Mouse (Mus musculus): ENCODE results near the gene Hist2h3b. TPM values are rescaled to one million over a fixed set of nuclear protein-coding genes. Genes with fewer than 3 reads are reported as not detected.
"Not testable (repeated sequence)": the region's sequence is repeated elsewhere in the genome, so short reads cannot be mapped to it uniquely, and the experiment has no call there.

Hist2h3b gene
- polyA plus RNA-seq, 1 experiment from 2014 or later: 92.9 TPM

GRCm38 (mm10) chr3:96240799-96241197 lies 27.7 kb upstream of the Hist2h3b start:
- H3K4me2 ChIP-seq (replicated peaks): peak overlapping the region; percentile 30
- H3K36me3 ChIP-seq: no peaks in the 10 kb centered on the region
- H3K4me1 ChIP-seq: peaks cover 32% of the 10 kb centered on the region
- H3K9ac ChIP-seq: peak overlapping the region; percentile 36; the same call in 1 of the 2 replicates
- WGBS: 78% methylated on average over 9 of the region's 9 CpGs
- H3K27ac ChIP-seq: peak overlapping the region; percentile 90
- no peaks in the 10 kb centered on the region for H3K27me3 ChIP-seq
- ATAC-seq (ENCODE audit: insufficient number of reproducible peaks, insufficient read depth, low FRiP score, low TSS enrichment): no peak
- no peaks in the 10 kb centered on the region for H3K9me3 ChIP-seq
- H3K4me3 ChIP-seq: no peak overlapping the region

- H3K9me3 ChIP-seq: no peaks in the 10 kb centered on the region
- ATAC-seq (ENCODE audit: insufficient number of reproducible peaks, insufficient read depth, low FRiP score, low TSS enrichment): no peak
- 80% methylated on average over 7 of the region's 7 CpGs for WGBS
- peak overlapping the region; percentile 61 for H3K9ac ChIP-seq
- 0 out of 2 replicates have a peak overlapping the region, but pooled peaks have one; percentile 40 for H3K4me3 ChIP-seq
- peak overlapping the region; percentile 49 for H3K4me2 ChIP-seq (replicated peaks)
- peaks cover 28% of the 10 kb centered on the region for H3K4me1 ChIP-seq
- H3K27me3 ChIP-seq: no peaks in the 10 kb centered on the region
- H3K36me3 ChIP-seq: no peaks in the 10 kb centered on the region
- peak overlapping the region; percentile 97 for H3K27ac ChIP-seq
Measured at GRCm38 (mm10) chr3:96243921-96244572, 24.4 kb upstream of the Hist2h3b start.

GRCm38 (mm10) chr3:96245003-96245886 lies 23.2 kb upstream of the Hist2h3b start, which contains the start of gene Hist2h2aa1:
TSS of gene Hist2h2aa1 (plus strand) at chr3:96245497.
- Histone ChIP-seq H3K4me3 (peak within 1 kb of the TSS; percentile 40), H3K27ac (peak within 1 kb of the TSS; percentile 97), H3K4me2 (replicated peaks) (peak within 1 kb of the TSS; percentile 49), H3K9ac (peak within 1 kb of the TSS; percentile 61), H3K4me1 (peaks cover 29% of the 10 kb centered on the region)
- peak; percentile 85 for ATAC-seq (ENCODE audit: insufficient number of reproducible peaks, insufficient read depth, low FRiP score, low TSS enrichment)
- not testable (repeated sequence) for H3K36me3 ChIP-seq, H3K9me3 ChIP-seq, H3K27me3 ChIP-seq
- under 1% methylated on average over 38 of the region's 88 CpGs for WGBS

- Histone ChIP-seq H3K27ac (peak overlapping the region; percentile 74; the same call in 1 of the 2 replicates), H3K4me1 (peaks cover 29% of the 10 kb centered on the region), H3K4me3 (peak overlapping the region; percentile 34)
- H3K27me3 ChIP-seq; H3K36me3 ChIP-seq; H3K4me2 ChIP-seq (replicated peaks); H3K9me3 ChIP-seq; H3K9ac ChIP-seq: not testable (repeated sequence)
- peak; percentile 12 for ATAC-seq (ENCODE audit: insufficient number of reproducible peaks, insufficient read depth, low FRiP score, low TSS enrichment)
- under 1% methylated on average over 10 of the region's 21 CpGs for WGBS
Measured at GRCm38 (mm10) chr3:96246018-96246417, 22.4 kb upstream of the Hist2h3b start.

- not testable (repeated sequence) for H3K36me3 ChIP-seq, H3K27me3 ChIP-seq, H3K9me3 ChIP-seq
- no CpG with 5 or more reads among the region's 47 CpGs for WGBS
- H3K4me3 ChIP-seq: peak within 1 kb of the TSS; percentile 39
- peak; percentile 92 for ATAC-seq (ENCODE audit: insufficient number of reproducible peaks, insufficient read depth, low FRiP score, low TSS enrichment)
- H3K4me2 ChIP-seq (replicated peaks): peak within 1 kb of the TSS; percentile 50
- peak within 1 kb of the TSS; percentile 74 for H3K27ac ChIP-seq
- peak within 1 kb of the TSS; percentile 52 for H3K9ac ChIP-seq
- H3K4me1 ChIP-seq: peaks cover 29% of the 10 kb centered on the region
Measured at GRCm38 (mm10) chr3:96246427-96246856, 22.0 kb upstream of the Hist2h3b start, which contains the start of gene Hist2h3c1. TSS of gene Hist2h3c1 (plus strand) at chr3:96246685.

- peak overlapping the region; percentile 39 for H3K4me3 ChIP-seq
- WGBS: 2% methylated on average over 11 of the region's 11 CpGs
- H3K27me3 ChIP-seq: no peaks in the 10 kb centered on the region
- H3K9ac ChIP-seq: peak overlapping the region; percentile 52
- H3K27ac ChIP-seq: peak overlapping the region; percentile 70
- peak overlapping the region; percentile 50 for H3K4me2 ChIP-seq (replicated peaks)
- ATAC-seq (ENCODE audit: insufficient number of reproducible peaks, insufficient read depth, low FRiP score, low TSS enrichment): no peak
- H3K36me3 ChIP-seq: no peaks in the 10 kb centered on the region
- H3K4me1 ChIP-seq: peaks cover 27% of the 10 kb centered on the region
- H3K9me3 ChIP-seq: no peaks in the 10 kb centered on the region
Measured at GRCm38 (mm10) chr3:96247356-96248140, 20.9 kb upstream of the Hist2h3b start.

- peak overlapping the region; percentile 50 for H3K4me2 ChIP-seq (replicated peaks)
- WGBS: 54% methylated on average over 6 of the region's 6 CpGs
- peaks cover 27% of the 10 kb centered on the region for H3K4me1 ChIP-seq
- peak overlapping the region; percentile 70 for H3K27ac ChIP-seq
- no peaks in the 10 kb centered on the region for H3K36me3 ChIP-seq
- H3K9ac ChIP-seq: peak overlapping the region; percentile 52
- H3K27me3 ChIP-seq: no peaks in the 10 kb centered on the region
- peak overlapping the region; percentile 39 for H3K4me3 ChIP-seq
- H3K9me3 ChIP-seq: no peaks in the 10 kb centered on the region
- no peak for ATAC-seq (ENCODE audit: insufficient number of reproducible peaks, insufficient read depth, low FRiP score, low TSS enrichment)
Measured at GRCm38 (mm10) chr3:96248141-96249033, 20.1 kb upstream of the Hist2h3b start.

GRCm38 (mm10) chr3:96249034-96249345 lies 19.5 kb upstream of the Hist2h3b start:
- 0 out of 2 replicates have a peak overlapping the region, but pooled peaks have one; percentile 15 for H3K9ac ChIP-seq
- H3K4me1 ChIP-seq: peaks cover 24% of the 10 kb centered on the region
- H3K27ac ChIP-seq: 0 out of 2 replicates have a peak overlapping the region, but pooled peaks have one; percentile 63
- H3K9me3 ChIP-seq: no peaks in the 10 kb centered on the region
- H3K4me2 ChIP-seq (replicated peaks): peak overlapping the region; percentile 50
- peak overlapping the region; percentile 39; the same call in 1 of the 2 replicates for H3K4me3 ChIP-seq
- no peaks in the 10 kb centered on the region for H3K36me3 ChIP-seq
- H3K27me3 ChIP-seq: no peaks in the 10 kb centered on the region
- ATAC-seq (ENCODE audit: insufficient number of reproducible peaks, insufficient read depth, low FRiP score, low TSS enrichment): no peak
- 55% methylated on average over 4 of the region's 4 CpGs for WGBS

- H3K4me2 ChIP-seq (replicated peaks): no peak overlapping the region
- no peak overlapping the region for H3K27ac ChIP-seq
Measured at GRCm38 (mm10) chr3:96250890-96251289, 17.6 kb upstream of the Hist2h3b start.

GRCm38 (mm10) chr3:96251787-96252186 lies 16.7 kb upstream of the Hist2h3b start:
- Histone ChIP-seq H3K9me3 (no peaks in the 10 kb centered on the region), H3K4me3 (no peak overlapping the region), H3K36me3 (no peaks in the 10 kb centered on the region), H3K4me2 (replicated peaks) (no peak overlapping the region), H3K27me3 (no peaks in the 10 kb centered on the region), H3K9ac (no peak overlapping the region), H3K27ac (no peak overlapping the region), H3K4me1 (peaks cover 16% of the 10 kb centered on the region)
- 92% methylated on average over 3 of the region's 3 CpGs for WGBS
- no peak for ATAC-seq (ENCODE audit: insufficient number of reproducible peaks, insufficient read depth, low FRiP score, low TSS enrichment)

More at GRCm38 (mm10) chr3:96250890-96251289, 17.6 kb upstream of the Hist2h3b start:
- no peaks in the 10 kb centered on the region for H3K27me3 ChIP-seq
- peaks cover 16% of the 10 kb centered on the region for H3K4me1 ChIP-seq
- H3K4me3 ChIP-seq: no peak overlapping the region
- no peaks in the 10 kb centered on the region for H3K36me3 ChIP-seq
- 55% methylated on average over 3 of the region's 3 CpGs for WGBS
- no peaks in the 10 kb centered on the region for H3K9me3 ChIP-seq
- no peak overlapping the region for H3K9ac ChIP-seq
- ATAC-seq (ENCODE audit: insufficient number of reproducible peaks, insufficient read depth, low FRiP score, low TSS enrichment): no peak
